Mouse (Mus musculus): ENCODE results near the gene Fgf6. TPM values are rescaled to one million over a fixed set of nuclear protein-coding genes. Genes with fewer than 3 reads are reported as not detected.
A peak's percentile ranks its signal among the peaks of the same experiment; 100 is the strongest.

Gene Fgf6
- polyA plus RNA-seq, 1 experiment from 2014 or later, result 0.08 TPM

DNA sequence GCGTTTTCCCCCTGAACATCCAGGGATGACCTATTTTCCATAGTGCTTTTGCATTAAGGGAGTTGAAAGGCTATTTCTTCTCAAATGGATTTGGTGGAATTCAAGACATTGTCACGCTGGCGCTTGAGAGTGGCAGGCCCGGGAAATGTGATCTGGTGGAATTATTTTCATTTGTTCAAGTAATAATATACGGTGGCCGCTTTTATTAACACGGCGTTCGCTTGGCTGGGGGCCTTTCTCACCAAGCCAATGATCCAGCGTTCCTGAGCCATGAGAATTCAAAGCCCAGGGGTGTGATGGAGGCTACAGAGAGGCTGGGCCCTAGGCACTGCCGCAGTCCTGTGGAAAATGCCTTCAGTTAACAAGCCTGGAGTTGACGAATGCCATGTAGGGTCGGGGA, 5.0 kb downstream of the Fgf6 start:
- 36% methylated on average over 13 of the region's 13 CpGs for WGBS
- ATAC-seq (replicated peaks; ENCODE audit: insufficient number of reproducible peaks, insufficient read depth, low FRiP score, low read depth), result no peak
- Histone ChIP-seq H3K4me1 (replicated peaks) (peaks cover 10% of the 10 kb centered on the region), H3K4me3 (no peak overlapping the region), H3K27me3 (0 out of 2 replicates have a peak, but pooled peaks cover 3% of the 10 kb centered on the region), H3K36me3 (no peaks in the 10 kb centered on the region), H3K9ac (no peak overlapping the region), H3K9me3 (replicated peaks) (no peaks in the 10 kb centered on the region), H3K4me2 (no peak overlapping the region), H3K27ac (no peak overlapping the region)

DNA sequence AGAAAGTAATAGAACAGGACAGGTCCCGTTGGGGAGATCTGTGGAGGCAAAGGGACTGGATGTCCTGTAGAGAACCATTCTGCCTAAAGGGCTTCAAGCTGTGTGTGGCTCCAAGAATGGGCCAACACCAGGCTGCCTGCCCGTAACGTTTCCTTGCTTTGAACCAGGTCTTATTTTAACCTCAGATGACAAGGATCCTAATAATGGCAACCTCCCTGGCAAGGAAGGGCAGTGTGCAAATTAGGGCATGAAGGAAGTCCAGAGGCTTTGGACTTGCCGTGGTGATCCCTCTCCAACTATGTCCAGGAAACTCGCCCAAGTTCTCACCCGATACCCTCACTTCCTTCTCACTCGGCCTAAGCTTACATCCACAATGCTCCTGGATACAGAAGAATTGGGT, 9.4 kb downstream of the Fgf6 start:
- H3K27ac ChIP-seq, result no peak overlapping the region
- H3K9ac ChIP-seq, result no peak overlapping the region
- H3K27me3 ChIP-seq, result 0 out of 2 replicates have a peak, but pooled peaks cover 3% of the 10 kb centered on the region
- ATAC-seq (replicated peaks; ENCODE audit: insufficient number of reproducible peaks, insufficient read depth, low FRiP score, low read depth), result no peak
- H3K4me1 ChIP-seq (replicated peaks), result 0 out of 2 replicates have a peak, but pooled peaks cover 3% of the 10 kb centered on the region
- no peaks in the 10 kb centered on the region for H3K9me3 ChIP-seq (replicated peaks)
- WGBS, result 62% methylated on average over 7 of the region's 7 CpGs
- H3K36me3 ChIP-seq, result no peaks in the 10 kb centered on the region
- no peak overlapping the region for H3K4me2 ChIP-seq
- H3K4me3 ChIP-seq, result no peak overlapping the region

DNA sequence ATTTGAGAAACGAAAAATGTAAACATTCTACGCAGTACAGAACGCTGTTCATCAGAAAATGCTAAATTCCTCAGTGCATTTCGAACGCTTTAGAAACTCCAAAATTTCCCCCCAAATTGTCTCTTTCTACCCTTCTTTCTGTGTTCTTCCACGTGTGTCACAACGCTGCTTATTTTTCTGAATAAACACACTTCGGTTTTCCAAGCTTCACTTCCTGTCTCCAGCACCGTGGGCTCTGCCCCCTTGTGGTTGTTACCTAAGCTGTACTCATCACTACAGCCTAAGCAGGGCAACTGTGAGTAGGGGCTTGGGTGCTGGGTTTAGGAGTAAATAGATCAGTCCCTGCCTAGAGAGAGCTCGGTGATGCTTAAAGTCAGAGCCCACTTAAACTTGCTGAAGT, 19.4 kb downstream of the Fgf6 start:
- H3K4me3 ChIP-seq, result peak overlapping the region; percentile 35
- no peaks in the 10 kb centered on the region; the same call in 1 of the 2 replicates for H3K4me1 ChIP-seq (replicated peaks)
- no peak; the same call in 1 of the 2 replicates for ATAC-seq (replicated peaks; ENCODE audit: insufficient number of reproducible peaks, insufficient read depth, low FRiP score, low read depth)
- H3K27me3 ChIP-seq, result no peaks in the 10 kb centered on the region
- H3K9ac ChIP-seq, result no peak overlapping the region
- peak overlapping the region; percentile 54 for H3K4me2 ChIP-seq
- no peaks in the 10 kb centered on the region for H3K9me3 ChIP-seq (replicated peaks)
- no peak overlapping the region for H3K27ac ChIP-seq
- 22% methylated on average over 10 of the region's 10 CpGs for WGBS
- H3K36me3 ChIP-seq, result no peaks in the 10 kb centered on the region

DNA sequence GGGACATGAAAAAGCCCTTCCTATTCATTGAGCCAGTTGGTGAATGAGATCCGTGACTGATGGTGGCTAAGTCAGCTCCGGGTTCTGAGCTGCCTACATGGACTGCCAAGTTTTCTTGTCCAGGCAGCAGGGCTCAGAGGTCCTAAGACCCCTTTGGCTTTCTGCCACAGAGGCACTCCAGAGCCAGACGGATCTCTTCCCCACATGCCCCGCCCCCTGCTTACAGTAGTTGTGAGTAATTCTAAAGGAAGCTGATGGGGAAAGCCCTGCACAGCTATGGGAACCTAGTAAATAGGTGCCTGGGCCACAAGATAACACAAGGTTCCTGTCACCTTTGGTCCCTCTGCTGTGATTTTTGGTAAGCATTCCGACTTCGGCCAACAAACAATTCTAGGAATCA, 29.5 kb downstream of the Fgf6 start:
- Histone ChIP-seq H3K9me3 (replicated peaks) (no peaks in the 10 kb centered on the region), H3K4me2 (0 out of 2 replicates have a peak overlapping the region, but pooled peaks have one; percentile 3), H3K27ac (no peak overlapping the region), H3K4me3 (no peak overlapping the region), H3K9ac (no peak overlapping the region), H3K36me3 (no peaks in the 10 kb centered on the region), H3K27me3 (no peaks in the 10 kb centered on the region), H3K4me1 (replicated peaks) (peaks cover 10% of the 10 kb centered on the region)
- 22% methylated on average over 6 of the region's 6 CpGs for WGBS
- ATAC-seq (replicated peaks; ENCODE audit: insufficient number of reproducible peaks, insufficient read depth, low FRiP score, low read depth), result no peak

DNA sequence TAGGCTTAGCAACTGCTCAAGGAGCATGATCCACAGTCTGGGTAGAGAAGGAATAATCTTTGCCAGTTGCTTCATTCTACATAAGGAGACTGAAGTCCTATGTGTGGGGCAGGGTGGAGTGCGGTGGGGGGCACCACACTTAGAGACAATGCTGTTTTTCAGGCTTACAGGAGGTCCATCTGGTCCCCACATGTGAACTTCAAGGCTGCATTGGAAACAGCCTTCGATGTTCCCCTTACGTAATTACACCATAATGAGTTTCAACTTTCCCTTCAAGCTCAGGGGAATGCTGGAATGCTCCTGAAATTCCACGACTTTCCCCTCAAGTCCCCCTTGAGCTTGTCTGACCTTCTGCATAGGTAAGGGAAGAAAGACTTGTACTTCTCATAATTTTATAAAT, 35.5 kb downstream of the Fgf6 start:
- Histone ChIP-seq H3K36me3 (no peaks in the 10 kb centered on the region), H3K4me1 (replicated peaks) (no peaks in the 10 kb centered on the region), H3K4me3 (no peak overlapping the region), H3K27me3 (no peaks in the 10 kb centered on the region), H3K9me3 (replicated peaks) (no peaks in the 10 kb centered on the region), H3K27ac (no peak overlapping the region), H3K9ac (no peak overlapping the region), H3K4me2 (no peak overlapping the region)
- no peak for ATAC-seq (replicated peaks; ENCODE audit: insufficient number of reproducible peaks, insufficient read depth, low FRiP score, low read depth)
- WGBS, result 66% methylated on average over 4 of the region's 4 CpGs

DNA sequence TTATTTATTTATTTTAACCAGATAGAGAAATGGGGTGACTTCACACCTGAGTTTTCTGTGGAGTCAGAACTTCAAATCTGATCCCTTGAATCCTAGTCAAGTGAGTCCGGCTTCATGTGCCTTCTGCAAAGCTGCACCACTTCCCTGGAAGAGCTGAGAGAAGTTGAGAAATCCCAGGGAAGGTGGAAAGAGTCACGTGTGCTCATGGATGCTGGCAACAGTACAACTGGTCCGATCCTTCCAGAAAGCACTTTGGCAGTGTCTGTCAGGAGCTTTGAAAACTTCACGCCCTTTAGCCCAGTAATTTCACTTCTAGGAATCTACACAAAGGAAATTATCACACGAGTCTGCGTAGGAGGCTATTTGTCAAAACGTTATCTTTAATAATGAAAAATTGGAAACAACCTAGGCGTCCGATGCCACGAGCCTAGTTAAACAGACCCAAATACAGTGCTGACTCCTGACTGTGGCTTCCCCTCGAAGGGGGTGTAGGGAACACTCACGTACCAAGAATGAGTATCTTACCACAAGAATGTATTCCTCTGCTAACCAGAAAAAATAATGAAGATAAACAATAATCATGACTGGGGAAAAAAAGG, 41.7 kb downstream of the Fgf6 start:
- Histone ChIP-seq H3K9me3 (replicated peaks) (no peaks in the 10 kb centered on the region), H3K9ac (no peak overlapping the region), H3K27me3 (no peaks in the 10 kb centered on the region), H3K4me2 (no peak overlapping the region), H3K4me1 (replicated peaks) (no peaks in the 10 kb centered on the region), H3K27ac (no peak overlapping the region), H3K4me3 (no peak overlapping the region), H3K36me3 (no peaks in the 10 kb centered on the region)
- WGBS, result 57% methylated on average over 12 of the region's 12 CpGs
- ATAC-seq (replicated peaks; ENCODE audit: insufficient number of reproducible peaks, insufficient read depth, low FRiP score, low read depth), result no peak

DNA sequence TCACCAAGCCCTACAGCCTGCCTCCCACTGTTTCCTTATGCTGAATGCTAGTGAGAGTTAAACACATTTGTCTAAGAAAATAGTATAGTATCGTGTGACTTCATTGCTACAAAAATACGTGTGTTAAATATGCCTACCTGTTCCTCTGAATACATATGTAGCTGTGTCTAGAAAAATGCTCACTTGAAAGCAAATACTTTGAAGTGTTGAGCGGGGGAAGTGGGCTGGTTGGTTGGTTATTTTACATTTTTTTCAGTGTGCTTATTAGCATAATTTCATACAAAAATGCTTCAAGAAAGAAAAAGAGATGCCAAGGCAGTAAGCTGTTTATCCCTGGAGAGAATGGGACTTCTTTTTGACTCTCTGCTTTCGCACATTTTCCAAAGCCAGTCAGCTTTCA, 44.6 kb downstream of the Fgf6 start:
- Histone ChIP-seq H3K9ac (no peak overlapping the region), H3K9me3 (replicated peaks) (no peaks in the 10 kb centered on the region), H3K4me1 (replicated peaks) (peaks cover 10% of the 10 kb centered on the region), H3K36me3 (no peaks in the 10 kb centered on the region), H3K27me3 (no peaks in the 10 kb centered on the region), H3K4me2 (no peak overlapping the region), H3K27ac (no peak overlapping the region), H3K4me3 (no peak overlapping the region)
- 83% methylated on average over 4 of the region's 4 CpGs for WGBS
- ATAC-seq (replicated peaks; ENCODE audit: insufficient number of reproducible peaks, insufficient read depth, low FRiP score, low read depth), result no peak

DNA sequence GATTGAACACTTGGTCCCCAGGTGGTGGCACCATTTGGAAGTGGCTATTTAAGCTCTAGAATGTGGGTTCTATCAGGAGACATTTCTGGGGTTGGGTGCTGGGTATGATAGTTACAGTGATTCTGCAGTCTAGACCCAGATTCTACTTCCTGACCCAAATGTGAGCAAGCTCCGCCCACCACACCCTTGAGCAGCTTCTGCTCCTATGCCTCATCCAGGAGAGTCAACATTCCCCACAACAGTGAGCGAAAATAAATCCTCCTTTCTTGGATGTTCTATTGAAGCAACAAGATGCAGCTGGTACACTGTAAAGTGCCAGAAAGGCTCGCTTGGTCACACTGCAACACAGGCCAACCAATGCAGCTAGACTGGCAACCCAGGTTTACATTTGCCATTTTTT, 48.5 kb downstream of the Fgf6 start:
- Histone ChIP-seq H3K9me3 (replicated peaks) (no peaks in the 10 kb centered on the region), H3K4me2 (no peak overlapping the region), H3K9ac (no peak overlapping the region), H3K4me3 (no peak overlapping the region), H3K27ac (no peak overlapping the region), H3K4me1 (replicated peaks) (peaks cover 16% of the 10 kb centered on the region), H3K36me3 (no peaks in the 10 kb centered on the region), H3K27me3 (no peaks in the 10 kb centered on the region)
- WGBS, result 89% methylated on average over 3 of the region's 3 CpGs
- no peak for ATAC-seq (replicated peaks; ENCODE audit: insufficient number of reproducible peaks, insufficient read depth, low FRiP score, low read depth)

DNA sequence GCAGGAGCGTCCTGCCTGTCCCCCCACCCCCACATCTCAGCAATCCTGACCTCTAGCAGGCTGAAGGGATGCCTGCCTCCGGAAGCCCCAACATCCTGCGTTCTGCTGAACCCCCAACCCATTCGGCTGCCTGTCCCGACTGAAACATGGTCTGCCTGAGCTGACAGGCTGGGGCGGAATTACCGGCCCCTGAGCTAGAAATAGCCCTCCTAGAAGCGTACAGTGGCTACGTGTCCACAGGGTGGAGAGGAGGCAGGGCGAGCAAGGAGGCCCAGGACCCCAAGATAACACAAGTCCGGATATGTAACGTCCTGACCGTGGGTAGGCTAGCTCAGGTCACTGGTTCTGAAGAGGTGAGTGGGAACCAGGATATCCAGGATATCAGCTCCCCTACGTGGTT, 49.4 kb downstream of the Fgf6 start:
- Histone ChIP-seq H3K9me3 (replicated peaks) (no peaks in the 10 kb centered on the region), H3K4me3 (peak overlapping the region; percentile 29), H3K4me2 (peak overlapping the region; percentile 70), H3K27ac (peak overlapping the region; percentile 60), H3K9ac (peak overlapping the region; percentile 47), H3K36me3 (no peaks in the 10 kb centered on the region), H3K27me3 (no peaks in the 10 kb centered on the region), H3K4me1 (replicated peaks) (peaks cover 16% of the 10 kb centered on the region)
- WGBS, result 3% methylated on average over 14 of the region's 14 CpGs
- peak; percentile 80 for ATAC-seq (replicated peaks; ENCODE audit: insufficient number of reproducible peaks, insufficient read depth, low FRiP score, low read depth)

DNA sequence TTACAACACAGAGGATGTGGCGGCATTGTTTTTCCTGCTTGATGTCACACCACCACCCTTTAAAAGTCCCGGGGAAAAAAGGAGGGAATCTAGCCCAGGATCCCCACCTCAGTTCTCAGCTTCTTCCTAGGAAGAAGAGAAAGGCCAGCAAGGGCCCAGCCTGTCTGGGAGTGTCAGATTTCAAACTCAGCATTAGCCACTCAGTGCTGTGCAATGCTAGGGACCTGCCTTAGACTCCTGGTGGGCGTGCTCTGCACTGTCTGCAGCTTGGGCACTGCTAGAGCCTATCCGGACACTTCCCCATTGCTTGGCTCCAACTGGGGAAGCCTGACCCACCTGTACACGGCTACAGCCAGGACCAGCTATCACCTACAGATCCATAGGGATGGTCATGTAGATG, 57.4 kb downstream of the Fgf6 start, which contains the start of gene Fgf23:
Gene Fgf23, plus strand, starts transcription at position 86 of the 400 bp plus-strand sequence.
- no peak for ATAC-seq (replicated peaks; ENCODE audit: insufficient number of reproducible peaks, insufficient read depth, low FRiP score, low read depth)
- H3K4me1 ChIP-seq (replicated peaks), result peaks cover 14% of the 10 kb centered on the region
- H3K4me2 ChIP-seq, result peak within 1 kb of the TSS; percentile 23; the same call in 1 of the 2 replicates
- WGBS, result 14% methylated on average over 5 of the region's 5 CpGs
- H3K36me3 ChIP-seq, result no peaks in the 10 kb centered on the region
- H3K27ac ChIP-seq, result no peak within 1 kb of the TSS
- no peak within 1 kb of the TSS for H3K9ac ChIP-seq
- H3K9me3 ChIP-seq (replicated peaks), result no peaks in the 10 kb centered on the region
- H3K27me3 ChIP-seq, result no peaks in the 10 kb centered on the region
- no peak within 1 kb of the TSS for H3K4me3 ChIP-seq
